Mouse (Mus musculus) kidney, adult 2 months (tissue): ENCODE measurements around the gene Acbd7.

ENCODE experiments used
- CTCF ChIP-seq: fragments of 200-500 bp; conservative IDR thresholded peaks from 2 replicates; pipeline ENCODE4 v1.5.1; 2011; ENCODE audit warnings: low read depth, mild to moderate bottlenecking, control low read depth, low read length, moderate library complexity, mixed read lengths; ENCODE audit not compliant: insufficient read depth, insufficient read length
- POLR2A ChIP-seq: fragments of 200-500 bp; IDR thresholded peaks from one replicate; pipeline ENCODE4 v1.6.1; 2011; ENCODE audit warnings: low read depth, low read length, control low read depth

DNA sequence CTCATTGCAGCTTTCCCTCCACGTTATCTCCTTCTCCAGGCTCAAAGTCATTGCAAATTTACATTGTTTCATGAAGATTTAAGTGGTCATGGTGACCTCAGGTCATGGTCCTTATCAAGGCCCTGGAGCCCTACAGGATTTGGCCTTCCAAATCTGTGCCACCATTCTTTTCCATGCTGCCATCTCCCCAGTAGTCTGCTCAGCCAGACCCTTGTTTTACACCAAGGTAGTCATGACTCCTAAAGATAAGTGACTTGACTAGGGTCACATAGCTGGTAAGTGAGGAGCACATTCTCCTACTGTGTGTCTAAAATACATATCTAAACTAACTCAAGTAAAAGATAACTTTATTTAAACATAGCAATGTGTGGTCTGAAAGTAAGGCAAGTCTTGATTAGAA is 43.8 kb upstream of the Acbd7 start:
- TF ChIP-seq POLR2A (no peak), CTCF (no peak)
